Mouse (Mus musculus): ENCODE results near the gene Ano4. TPM values are rescaled to one million over a fixed set of nuclear protein-coding genes. Genes with fewer than 3 reads are reported as not detected.
"Not testable (repeated sequence)": the region's sequence is repeated elsewhere in the genome, so short reads cannot be mapped to it uniquely, and the experiment has no call there.

Ano4 gene
- polyA plus RNA-seq, 1 experiment from 2014 or later = 7.9 TPM

DNA sequence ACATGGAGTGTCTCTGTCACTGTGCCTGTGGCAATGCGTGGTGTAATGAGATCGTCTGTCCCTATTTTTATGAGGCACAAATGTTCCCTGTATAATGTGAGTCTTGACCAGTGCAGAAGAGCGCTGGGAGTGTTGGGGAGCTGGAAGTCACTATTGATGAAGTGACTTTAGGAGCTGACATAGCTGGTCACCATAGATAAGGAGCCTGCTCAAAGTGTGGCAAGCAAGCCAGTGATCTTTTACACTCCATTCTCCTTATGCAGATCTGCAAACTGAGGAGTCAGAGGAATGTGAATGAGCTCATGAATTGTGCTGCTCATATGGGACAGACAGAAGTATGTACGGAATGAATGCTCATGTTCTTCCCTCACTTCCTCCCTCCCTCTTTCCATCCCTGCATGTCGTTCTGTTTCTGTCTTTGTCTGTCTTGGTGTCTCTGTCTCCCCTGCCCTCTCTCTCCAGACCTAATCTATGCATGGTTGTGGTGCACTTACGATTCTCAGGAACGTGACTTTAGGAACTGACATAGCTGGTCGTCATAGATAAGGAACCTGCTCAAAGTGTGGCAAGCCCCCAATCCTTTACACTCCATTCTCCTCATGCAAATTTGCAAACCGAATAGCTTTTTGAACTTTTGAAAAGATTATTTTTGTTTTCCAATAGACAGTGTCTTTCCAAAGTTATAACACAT lies 252.1 kb downstream of the Ano4 start:
- Histone ChIP-seq H3K36me3 (ENCODE audit: control insufficient read depth, insufficient read depth, low read length) (no peaks in the 10 kb centered on the region), H3K4me2 (ENCODE audit: low read length) (no peak overlapping the region), H3K9ac (ENCODE audit: low read depth, low read length) (no peak overlapping the region), H3K4me3 (ENCODE audit: low read depth, low read length) (no peak overlapping the region), H3K4me1 (ENCODE audit: control insufficient read depth, insufficient read depth, low read length) (no peaks in the 10 kb centered on the region), H3K27me3 (ENCODE audit: control insufficient read depth, insufficient read depth, low read depth, low read length) (no peaks in the 10 kb centered on the region), H3K27ac (ENCODE audit: low read length) (no peak overlapping the region), H3K9me3 (replicated peaks; ENCODE audit: control insufficient read depth, low read length, poor library complexity, severe bottlenecking) (no peaks in the 10 kb centered on the region)
- 84% methylated on average over 9 of the region's 9 CpGs for WGBS
- ATAC-seq = no peak

DNA sequence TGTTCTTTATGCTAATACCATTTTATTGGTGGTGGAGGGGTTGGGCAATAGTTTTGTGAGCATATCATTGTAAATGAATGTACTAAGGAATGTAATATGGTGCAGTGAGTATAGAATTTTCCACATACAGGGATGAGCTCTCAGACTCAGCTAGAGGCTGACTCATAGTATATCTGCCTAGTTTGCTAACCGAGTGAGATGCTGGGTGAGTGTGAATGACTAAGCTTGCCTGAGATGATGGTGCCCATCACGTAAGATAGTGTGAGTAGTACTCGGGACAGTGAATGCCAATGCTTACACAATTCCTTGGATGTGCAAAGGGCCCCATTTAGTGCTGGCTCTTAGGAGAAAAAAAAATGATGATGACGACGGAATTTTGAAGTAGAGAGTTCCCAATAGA lies 267.1 kb downstream of the Ano4 start:
- Histone ChIP-seq H3K4me2 (ENCODE audit: low read length) (no peak overlapping the region), H3K9ac (ENCODE audit: low read depth, low read length) (no peak overlapping the region), H3K4me1 (ENCODE audit: control insufficient read depth, insufficient read depth, low read length) (no peaks in the 10 kb centered on the region), H3K27me3 (ENCODE audit: control insufficient read depth, insufficient read depth, low read depth, low read length) (no peaks in the 10 kb centered on the region), H3K4me3 (ENCODE audit: low read depth, low read length) (no peak overlapping the region), H3K36me3 (ENCODE audit: control insufficient read depth, insufficient read depth, low read length) (no peaks in the 10 kb centered on the region), H3K27ac (ENCODE audit: low read length) (no peak overlapping the region), H3K9me3 (replicated peaks; ENCODE audit: control insufficient read depth, low read length, poor library complexity, severe bottlenecking) (no peaks in the 10 kb centered on the region)
- ATAC-seq = no peak
- WGBS = 91% methylated on average over 5 of the region's 5 CpGs

DNA sequence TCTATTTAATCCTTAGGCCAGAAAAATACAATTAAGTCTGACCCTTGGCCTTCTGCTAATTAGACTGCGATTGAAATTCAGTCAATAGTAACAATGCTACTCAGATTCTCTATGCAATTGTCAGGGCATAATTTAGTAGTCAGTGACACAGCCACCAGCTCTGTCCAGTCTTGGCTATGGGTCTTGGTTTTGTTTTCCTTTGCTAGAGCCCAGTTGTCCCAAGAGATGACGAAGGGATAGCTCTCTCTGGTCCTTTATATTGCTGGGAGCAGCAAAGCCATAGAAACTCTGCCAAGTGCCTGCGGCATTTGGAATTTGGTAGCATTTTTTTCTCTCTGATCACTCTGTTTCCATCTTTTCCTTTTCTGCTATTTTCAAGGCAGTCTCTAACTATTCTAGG lies 288.7 kb downstream of the Ano4 start:
- H3K36me3 ChIP-seq (ENCODE audit: control insufficient read depth, insufficient read depth, low read length) = no peaks in the 10 kb centered on the region
- no peak overlapping the region for H3K4me3 ChIP-seq (ENCODE audit: low read depth, low read length)
- 68% methylated on average over 3 of the region's 3 CpGs for WGBS
- H3K27me3 ChIP-seq (ENCODE audit: control insufficient read depth, insufficient read depth, low read depth, low read length) = no peaks in the 10 kb centered on the region
- H3K9me3 ChIP-seq (replicated peaks; ENCODE audit: control insufficient read depth, low read length, poor library complexity, severe bottlenecking) = 0 out of 2 replicates have a peak, but pooled peaks cover 2% of the 10 kb centered on the region
- no peaks in the 10 kb centered on the region for H3K4me1 ChIP-seq (ENCODE audit: control insufficient read depth, insufficient read depth, low read length)
- no peak overlapping the region for H3K4me2 ChIP-seq (ENCODE audit: low read length)
- no peak overlapping the region for H3K27ac ChIP-seq (ENCODE audit: low read length)
- no peak for ATAC-seq
- H3K9ac ChIP-seq (ENCODE audit: low read depth, low read length) = no peak overlapping the region

DNA sequence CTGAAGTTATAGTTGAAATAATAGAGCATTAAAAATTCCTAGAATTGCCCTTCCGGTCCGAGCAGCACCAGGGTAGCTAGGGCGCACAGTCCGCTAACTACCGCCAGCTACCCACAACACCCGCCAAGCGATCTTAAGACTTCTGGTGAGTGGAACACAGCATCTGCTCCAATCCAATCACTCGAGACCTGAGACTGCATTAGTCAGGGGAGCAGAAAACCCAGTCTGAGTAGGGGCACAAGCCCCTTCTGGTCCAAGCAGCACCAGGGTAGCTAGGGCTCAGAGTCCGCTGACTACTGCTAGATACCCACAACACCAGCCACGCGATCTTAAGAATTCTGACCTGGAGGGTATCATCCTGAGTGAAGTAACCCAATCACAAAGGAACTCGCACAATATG lies 299.6 kb downstream of the Ano4 start:
- not testable (repeated sequence) for H3K4me3 ChIP-seq (ENCODE audit: low read depth, low read length); H3K27me3 ChIP-seq (ENCODE audit: control insufficient read depth, insufficient read depth, low read depth, low read length); ATAC-seq; H3K36me3 ChIP-seq (ENCODE audit: control insufficient read depth, insufficient read depth, low read length); H3K9me3 ChIP-seq (replicated peaks; ENCODE audit: control insufficient read depth, low read length, poor library complexity, severe bottlenecking); H3K4me1 ChIP-seq (ENCODE audit: control insufficient read depth, insufficient read depth, low read length); H3K4me2 ChIP-seq (ENCODE audit: low read length); H3K9ac ChIP-seq (ENCODE audit: low read depth, low read length); H3K27ac ChIP-seq (ENCODE audit: low read length)
- 94% methylated on average over 12 of the region's 12 CpGs for WGBS

DNA sequence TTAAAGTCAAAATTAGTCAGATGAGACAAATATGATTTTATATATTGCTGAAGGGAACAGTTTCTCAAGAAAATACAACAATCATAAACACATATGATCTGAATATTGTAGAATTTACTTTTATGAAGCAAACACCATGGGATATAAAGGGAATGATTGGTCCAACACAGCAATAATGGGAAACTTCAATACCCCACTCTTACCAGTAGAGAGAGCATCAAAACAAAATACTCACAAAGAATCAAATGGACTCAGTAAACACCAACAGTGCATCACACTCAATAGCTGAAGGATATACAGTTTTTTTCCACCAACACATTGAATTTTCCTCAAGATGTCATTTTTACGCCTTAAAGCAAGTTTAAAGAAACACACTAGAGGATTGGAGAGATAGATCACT lies 300.4 kb downstream of the Ano4 start:
- H3K36me3 ChIP-seq (ENCODE audit: control insufficient read depth, insufficient read depth, low read length) = no peaks in the 10 kb centered on the region
- WGBS = 96% methylated on average over 1 of the region's 1 CpGs
- no peak overlapping the region for H3K4me2 ChIP-seq (ENCODE audit: low read length)
- H3K9me3 ChIP-seq (replicated peaks; ENCODE audit: control insufficient read depth, low read length, poor library complexity, severe bottlenecking) = no peaks in the 10 kb centered on the region
- H3K27ac ChIP-seq (ENCODE audit: low read length) = no peak overlapping the region
- H3K9ac ChIP-seq (ENCODE audit: low read depth, low read length) = no peak overlapping the region
- no peaks in the 10 kb centered on the region for H3K4me1 ChIP-seq (ENCODE audit: control insufficient read depth, insufficient read depth, low read length)
- no peak for ATAC-seq
- no peaks in the 10 kb centered on the region for H3K27me3 ChIP-seq (ENCODE audit: control insufficient read depth, insufficient read depth, low read depth, low read length)
- no peak overlapping the region for H3K4me3 ChIP-seq (ENCODE audit: low read depth, low read length)

DNA sequence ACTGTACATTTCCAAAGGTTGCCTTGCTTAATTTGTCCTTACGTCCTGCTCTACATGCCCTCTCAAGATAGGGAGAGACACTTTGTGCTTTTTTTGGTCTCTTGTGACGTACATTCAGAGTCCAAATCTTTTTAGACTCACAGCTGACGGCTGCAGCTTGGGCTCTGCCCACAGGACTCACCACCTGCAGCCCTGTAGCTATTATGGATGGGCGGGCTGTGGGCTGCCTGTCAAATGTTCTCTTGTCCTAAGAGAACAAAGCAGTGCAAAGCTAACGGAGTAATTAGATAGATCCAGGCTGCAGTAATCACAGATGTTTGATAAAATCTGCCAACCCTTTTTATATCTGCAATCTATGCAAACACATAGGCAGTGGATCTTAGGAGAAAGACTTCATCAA lies 325.6 kb downstream of the Ano4 start:
- no peaks in the 10 kb centered on the region for H3K4me1 ChIP-seq (ENCODE audit: control insufficient read depth, insufficient read depth, low read length)

DNA sequence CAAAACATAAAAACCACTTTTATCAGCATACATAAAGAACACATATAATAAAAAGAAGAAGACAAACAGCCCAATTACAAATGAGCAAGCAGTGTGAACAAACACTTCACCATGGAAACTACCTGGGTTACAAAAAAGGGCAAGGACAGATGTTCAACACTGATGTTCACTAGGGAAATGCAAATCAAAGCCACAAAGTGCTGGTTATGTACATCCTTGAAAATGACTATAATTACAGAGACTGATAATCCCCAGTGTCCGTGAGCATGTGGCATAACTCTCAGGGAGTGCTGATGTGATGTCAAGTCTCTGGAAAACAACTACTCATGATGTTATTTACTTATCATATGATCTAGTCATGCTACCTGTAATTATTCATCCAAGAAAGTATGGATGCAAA lies 336.3 kb downstream of the Ano4 start:
- H3K27me3 ChIP-seq (ENCODE audit: control insufficient read depth, insufficient read depth, low read depth, low read length) = no peaks in the 10 kb centered on the region
- no peak overlapping the region for H3K9ac ChIP-seq (ENCODE audit: low read depth, low read length)
- no peak overlapping the region for H3K4me3 ChIP-seq (ENCODE audit: low read depth, low read length)
- no peaks in the 10 kb centered on the region for H3K4me1 ChIP-seq (ENCODE audit: control insufficient read depth, insufficient read depth, low read length)
- no peak for ATAC-seq
- H3K27ac ChIP-seq (ENCODE audit: low read length) = no peak overlapping the region
- no peak overlapping the region for H3K4me2 ChIP-seq (ENCODE audit: low read length)
- H3K9me3 ChIP-seq (replicated peaks; ENCODE audit: control insufficient read depth, low read length, poor library complexity, severe bottlenecking) = no peaks in the 10 kb centered on the region
- 64% methylated on average over 1 of the region's 1 CpGs for WGBS
- no peaks in the 10 kb centered on the region for H3K36me3 ChIP-seq (ENCODE audit: control insufficient read depth, insufficient read depth, low read length)

More for the DNA sequence above, 325.6 kb downstream of the Ano4 start:
- ATAC-seq = no peak
- no peak overlapping the region for H3K4me2 ChIP-seq (ENCODE audit: low read length)
- WGBS = 52% methylated on average over 5 of the region's 5 CpGs
- no peak overlapping the region for H3K4me3 ChIP-seq (ENCODE audit: low read depth, low read length)
- H3K9ac ChIP-seq (ENCODE audit: low read depth, low read length) = no peak overlapping the region
- H3K27ac ChIP-seq (ENCODE audit: low read length) = no peak overlapping the region
- H3K9me3 ChIP-seq (replicated peaks; ENCODE audit: control insufficient read depth, low read length, poor library complexity, severe bottlenecking) = no peaks in the 10 kb centered on the region
- H3K27me3 ChIP-seq (ENCODE audit: control insufficient read depth, insufficient read depth, low read depth, low read length) = no peaks in the 10 kb centered on the region
- no peaks in the 10 kb centered on the region for H3K36me3 ChIP-seq (ENCODE audit: control insufficient read depth, insufficient read depth, low read length)

DNA sequence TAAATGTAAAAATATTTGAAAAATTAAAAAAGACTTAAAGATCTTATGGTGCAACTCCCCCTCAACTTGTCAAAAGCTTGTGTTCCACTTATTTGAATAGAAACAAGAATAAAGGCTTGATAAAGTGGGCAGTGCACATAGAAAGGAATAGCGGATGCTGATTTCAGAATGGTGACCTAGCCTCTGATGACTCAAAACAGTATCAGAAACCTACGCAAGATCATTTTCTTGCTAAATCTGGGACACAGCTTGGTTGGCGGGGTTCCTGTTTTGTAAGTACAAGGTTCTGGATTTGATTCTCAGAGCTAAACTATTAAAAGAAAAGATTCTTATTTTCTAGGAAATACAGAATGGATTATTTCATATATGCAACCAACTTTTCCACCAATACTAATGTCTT lies 340.0 kb downstream of the Ano4 start:
- H3K27me3 ChIP-seq (ENCODE audit: control insufficient read depth, insufficient read depth, low read depth, low read length) = no peaks in the 10 kb centered on the region
- no peak overlapping the region for H3K9ac ChIP-seq (ENCODE audit: low read depth, low read length)
- no peaks in the 10 kb centered on the region for H3K4me1 ChIP-seq (ENCODE audit: control insufficient read depth, insufficient read depth, low read length)
- no peak for ATAC-seq
- WGBS = 91% methylated on average over 3 of the region's 3 CpGs
- H3K4me3 ChIP-seq (ENCODE audit: low read depth, low read length) = no peak overlapping the region
- H3K4me2 ChIP-seq (ENCODE audit: low read length) = no peak overlapping the region
- no peak overlapping the region for H3K27ac ChIP-seq (ENCODE audit: low read length)
- no peaks in the 10 kb centered on the region for H3K9me3 ChIP-seq (replicated peaks; ENCODE audit: control insufficient read depth, low read length, poor library complexity, severe bottlenecking)
- no peaks in the 10 kb centered on the region for H3K36me3 ChIP-seq (ENCODE audit: control insufficient read depth, insufficient read depth, low read length)

DNA sequence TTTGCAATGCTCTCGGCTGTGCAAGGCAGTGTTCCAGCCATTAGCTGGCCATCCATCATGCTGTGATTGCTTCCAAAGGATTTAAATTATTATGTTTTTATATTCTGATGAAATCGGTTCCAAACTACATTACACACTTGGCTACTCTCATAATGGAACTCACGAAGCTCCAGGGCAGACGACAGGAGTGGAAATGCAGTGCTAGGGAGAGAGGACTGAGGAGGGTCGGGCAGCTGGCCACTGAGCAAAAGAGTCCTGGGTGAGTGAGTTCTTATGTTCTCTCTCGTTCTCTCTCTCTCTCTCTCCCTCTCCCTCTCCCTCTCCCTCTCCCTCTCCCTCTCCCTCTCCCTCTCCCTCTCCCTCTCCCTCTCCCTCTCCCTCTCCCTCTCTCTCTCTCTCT lies 357.6 kb downstream of the Ano4 start:
- no peaks in the 10 kb centered on the region for H3K27me3 ChIP-seq (ENCODE audit: control insufficient read depth, insufficient read depth, low read depth, low read length)
- no peak overlapping the region for H3K4me2 ChIP-seq (ENCODE audit: low read length)
- 62% methylated on average over 6 of the region's 6 CpGs for WGBS
- ATAC-seq = no peak
- H3K9ac ChIP-seq (ENCODE audit: low read depth, low read length) = no peak overlapping the region
- no peaks in the 10 kb centered on the region for H3K36me3 ChIP-seq (ENCODE audit: control insufficient read depth, insufficient read depth, low read length)
- no peaks in the 10 kb centered on the region for H3K9me3 ChIP-seq (replicated peaks; ENCODE audit: control insufficient read depth, low read length, poor library complexity, severe bottlenecking)
- H3K27ac ChIP-seq (ENCODE audit: low read length) = no peak overlapping the region
- no peaks in the 10 kb centered on the region for H3K4me1 ChIP-seq (ENCODE audit: control insufficient read depth, insufficient read depth, low read length)
- H3K4me3 ChIP-seq (ENCODE audit: low read depth, low read length) = no peak overlapping the region

Data from midbrain, embryonic 16.5 days (tissue).